In the genomic region with DNA sequence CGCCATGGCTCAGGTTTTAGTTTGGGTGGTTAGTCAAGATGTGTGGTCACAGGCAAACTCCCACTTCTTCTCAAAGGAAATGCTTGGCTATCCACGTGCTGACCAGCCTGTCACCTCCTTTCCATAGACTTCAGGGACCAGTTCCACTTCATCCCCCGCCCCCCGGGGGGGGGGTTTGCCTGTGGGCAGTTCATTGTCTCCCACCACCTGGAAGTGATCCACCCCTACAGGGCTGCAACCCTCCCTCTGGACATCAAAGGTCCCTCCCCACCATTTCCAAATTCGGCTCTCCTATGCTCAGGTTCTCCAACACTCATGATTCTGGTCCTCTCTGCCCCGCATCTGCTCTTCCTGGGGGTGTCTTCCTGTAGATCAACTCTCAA, we compare ENCODE assay signal across 8 mouse cellular contexts. TPM values are rescaled to one million over a fixed set of nuclear protein-coding genes. Genes with fewer than 3 reads are reported as not detected.
A peak's percentile ranks its signal among the peaks of the same experiment; 100 is the strongest.
DNase-seq lines count a peak whose midpoint lies in the region; ATAC-seq and TF ChIP-seq lines count a peak whose summit lies in the region.

No protein-coding gene starts in this region.

- H3K36me3 ChIP-seq in thymus, adult 2 months (ENCODE audit: control insufficient read depth, insufficient read depth, low read length): no peaks in the 10 kb centered on the region
- no peaks in the 10 kb centered on the region for H3K36me3 ChIP-seq in limb, embryonic 14.5 days (ENCODE audit: control insufficient read depth, insufficient read depth, low read length)
- H3K36me3 ChIP-seq in stomach, embryonic 15.5 days: no peaks in the 10 kb centered on the region

- H3K4me3 ChIP-seq in cerebellum, adult 2 months (replicated peaks; ENCODE audit: insufficient read depth, low read depth, low read length): peak overlapping the region; percentile 37
- peak overlapping the region; percentile 72 for H3K4me3 ChIP-seq in thymus, adult 2 months (ENCODE audit: control insufficient read depth, insufficient read depth, low read length)
- peak overlapping the region; percentile 69 for H3K4me3 ChIP-seq in limb, embryonic 14.5 days (replicated peaks; ENCODE audit: low read length)
- H3K4me3 ChIP-seq in stomach, embryonic 15.5 days (replicated peaks): peak overlapping the region; percentile 81

- WGBS in cerebellum, adult 2 months: 4% methylated on average over 6 of the region's 6 CpGs
- 4% methylated on average over 6 of the region's 6 CpGs for WGBS in thymus, adult 2 months
- 2% methylated on average over 5 of the region's 6 CpGs for WGBS in limb, embryonic 14.5 days
- under 1% methylated on average over 6 of the region's 6 CpGs for WGBS in stomach, embryonic 15.5 days

- TF ChIP-seq CTCF in cerebellum, adult 2 months (IDR thresholded peaks at IDR 0.05; ENCODE audit: borderline replicate concordance, insufficient read depth, low read depth, low read length): no peak
- no peak for TF ChIP-seq CTCF in thymus, adult 2 months (IDR thresholded peaks at IDR 0.05; ENCODE audit: borderline replicate concordance, control insufficient read depth, extremely low read depth, insufficient read depth, low read length, poor library complexity)

- ATAC-seq in limb, embryonic 14.5 days (ENCODE audit: low FRiP score, low read depth): no peak
- 0 out of 2 replicates have a peak, but pooled peaks have one; percentile 7 for ATAC-seq in stomach, embryonic 15.5 days (ENCODE audit: insufficient read depth, low FRiP score, low read depth)

- H3K27ac ChIP-seq in cerebellum, adult 2 months (ENCODE audit: insufficient read depth, low read length): no peak overlapping the region
- no peak overlapping the region for H3K27ac ChIP-seq in thymus, adult 2 months (ENCODE audit: control insufficient read depth, insufficient read depth, low read length)
- H3K27ac ChIP-seq in limb, embryonic 14.5 days (replicated peaks; ENCODE audit: low read depth, low read length): no peak overlapping the region
- H3K27ac ChIP-seq in stomach, embryonic 15.5 days: peak overlapping the region; percentile 87

- H3K27me3 ChIP-seq in cerebellum, adult 2 months (ENCODE audit: control insufficient read depth, insufficient read depth, low read length): no peaks in the 10 kb centered on the region
- no peaks in the 10 kb centered on the region for H3K27me3 ChIP-seq in thymus, adult 2 months (ENCODE audit: control insufficient read depth, insufficient read depth, low read length)
- no peaks in the 10 kb centered on the region for H3K27me3 ChIP-seq in limb, embryonic 14.5 days (ENCODE audit: control insufficient read depth, insufficient read depth, low read length)
- H3K27me3 ChIP-seq in stomach, embryonic 15.5 days (replicated peaks): no peaks in the 10 kb centered on the region

- peak overlapping the region; percentile 94 for H3K4me2 ChIP-seq in limb, embryonic 14.5 days (replicated peaks; ENCODE audit: low read depth, low read length, severe bottlenecking)
- peak overlapping the region; percentile 79 for H3K4me2 ChIP-seq in stomach, embryonic 15.5 days

- DNase-seq in cerebellum, adult 2 months: no peak
- DNase-seq in cerebellum, adult 8-10 months: no peak
- DNase-seq in thymus, adult 2 months: no peak
- no peak for DNase-seq in thymus, postnatal 36 days
- DNase-seq in limb, embryonic 14.5 days (ENCODE audit: low spot score): no peak
- DNase-seq in layer of hippocampus, postnatal 25 days (ENCODE audit: extremely low spot score in 1 of 2, low spot score in 1 of 2): no peak
- DNase-seq in spleen, adult 18-20 months: no peak

- H3K4me1 ChIP-seq in cerebellum, adult 2 months (ENCODE audit: control insufficient read depth, insufficient read depth, low read length): no peaks in the 10 kb centered on the region
- H3K4me1 ChIP-seq in thymus, adult 2 months (replicated peaks; ENCODE audit: control insufficient read depth, insufficient read depth, low read length): peaks cover 18% of the 10 kb centered on the region
- peaks cover 14% of the 10 kb centered on the region for H3K4me1 ChIP-seq in limb, embryonic 14.5 days (ENCODE audit: control insufficient read depth, insufficient read depth, low read length)
- H3K4me1 ChIP-seq in stomach, embryonic 15.5 days: peaks cover 8% of the 10 kb centered on the region

- peak overlapping the region; percentile 73 for H3K9ac ChIP-seq in limb, embryonic 14.5 days (ENCODE audit: low read depth, low read length, severe bottlenecking)
- H3K9ac ChIP-seq in stomach, embryonic 15.5 days: peak overlapping the region; percentile 90

- no peaks in the 10 kb centered on the region for H3K9me3 ChIP-seq in limb, embryonic 14.5 days (ENCODE audit: control insufficient read depth, low read length)
- no peaks in the 10 kb centered on the region for H3K9me3 ChIP-seq in stomach, embryonic 15.5 days

- no peak for TF ChIP-seq POLR2A in cerebellum, adult 2 months (IDR thresholded peaks at IDR 0.05; ENCODE audit: borderline replicate concordance, insufficient read depth, low read length)
- TF ChIP-seq POLR2A in thymus, adult 2 months (IDR thresholded peaks at IDR 0.05; ENCODE audit: control insufficient read depth, extremely low read depth, insufficient read depth, low read length, poor library complexity): no peak
- no peak for TF ChIP-seq POLR2A in limb, embryonic 14.5 days (IDR thresholded peaks at IDR 0.05; ENCODE audit: borderline replicate concordance, extremely low read depth, insufficient read depth, insufficient read length)

RNA-seq across cellular contexts. Expression of a gene that starts 33.7 kb away (rescaled TPM):
- 5.5 and 6.2 TPM in 2 replicates for polyA plus RNA-seq in cerebellum, adult 2 months (2012; rRNA removed)
- polyA plus RNA-seq in thymus, adult 2 months (2012; rRNA removed): 5.5 and 58.9 TPM in 2 replicates
- polyA plus RNA-seq in limb, embryonic 14.5 days (2012; rRNA removed): 22.4 and 23.1 TPM in 2 replicates
- polyA plus RNA-seq in limb, embryonic 14.5 days (2014; fragmentation: Nextera tagmentation; extraction: Ambion mirVana): 19.5 and 20.3 TPM in 2 replicates
- 72.1 and 74.4 TPM in 2 replicates for polyA plus RNA-seq in stomach, embryonic 15.5 days (2015; fragmentation: Nextera tagmentation; extraction: Ambion mirVana)
- 10 to 100 TPM; 36.0 to 47.8 TPM for total RNA-seq in layer of hippocampus, postnatal 25 days (2021)
